Mouse (Mus musculus): ENCODE measurements around the gene Atg4a. TPM values are rescaled to one million over a fixed set of nuclear protein-coding genes. Genes with fewer than 3 reads are reported as not detected.

Gene Atg4a
- polyA plus RNA-seq, 2 experiments = 11.2 to 30.6 TPM

- Histone ChIP-seq H3K36me3 (replicated peaks; ENCODE audit: control insufficient read depth, insufficient read depth, low read depth) (no peaks in the 10 kb centered on the region), H3K27me3 (ENCODE audit: control insufficient read depth, insufficient read depth, low read length) (no peaks in the 10 kb centered on the region), H3K9me3 (ENCODE audit: control insufficient read depth, low read length) (no peaks in the 10 kb centered on the region), H3K4me2 (ENCODE audit: low read depth) (no peak overlapping the region), H3K27ac (no peak overlapping the region), H3K9ac (replicated peaks) (no peak overlapping the region), H3K4me1 (replicated peaks; ENCODE audit: control insufficient read depth in 2 of 2, insufficient read depth in 2 of 2, low read length in 1 of 2) (no peaks in the 10 kb centered on the region), H3K4me3 (ENCODE audit: insufficient read depth in 1 of 2, low read depth in 2 of 2, low read length in 2 of 2) (no peak overlapping the region)
- ATAC-seq (ENCODE audit: insufficient read depth) = 0 out of 2 replicates have a peak, but pooled peaks have one; percentile 21
- TF ChIP-seq CTCF (IDR thresholded peaks at IDR 0.05; ENCODE audit: low read depth) (no peak), EP300 (IDR thresholded peaks at IDR 0.05; ENCODE audit: low read depth) (no peak)
- no peak for DNase-seq (ENCODE audit: low read depth in 3 of 3, low spot score in 3 of 3)
- 82% methylated on average over 1 of the region's 1 CpGs for WGBS (ENCODE audit: insufficient replicate concordance)
Observed at GRCm38 (mm10) chrX:140997912-140998545, 41.3 kb downstream of the Atg4a start.

- H3K27ac ChIP-seq = no peak overlapping the region
- no peak for ATAC-seq (ENCODE audit: insufficient read depth)
- no peaks in the 10 kb centered on the region for H3K36me3 ChIP-seq (replicated peaks; ENCODE audit: control insufficient read depth, insufficient read depth, low read depth)
- H3K27me3 ChIP-seq (ENCODE audit: control insufficient read depth, insufficient read depth, low read length) = no peaks in the 10 kb centered on the region
- no peak for DNase-seq (ENCODE audit: low read depth in 3 of 3, low spot score in 3 of 3)
- H3K9me3 ChIP-seq (ENCODE audit: control insufficient read depth, low read length) = no peaks in the 10 kb centered on the region
- no peak overlapping the region for H3K4me2 ChIP-seq (ENCODE audit: low read depth)
- H3K4me3 ChIP-seq (ENCODE audit: insufficient read depth in 1 of 2, low read depth in 2 of 2, low read length in 2 of 2) = no peak overlapping the region
- no peaks in the 10 kb centered on the region for H3K4me1 ChIP-seq (replicated peaks; ENCODE audit: control insufficient read depth in 2 of 2, insufficient read depth in 2 of 2, low read length in 1 of 2)
- no peak for TF ChIP-seq EP300 (IDR thresholded peaks at IDR 0.05; ENCODE audit: low read depth)
- TF ChIP-seq CTCF (IDR thresholded peaks at IDR 0.05; ENCODE audit: low read depth) = no peak
- no peak overlapping the region for H3K9ac ChIP-seq (replicated peaks)
Observed at GRCm38 (mm10) chrX:140998885-140999284, 42.2 kb downstream of the Atg4a start.

GRCm38 (mm10) chrX:141149705-141150104, 193.0 kb downstream of the Atg4a start:
- TF ChIP-seq CTCF (IDR thresholded peaks at IDR 0.05; ENCODE audit: low read depth) (no peak), EP300 (IDR thresholded peaks at IDR 0.05; ENCODE audit: low read depth) (no peak)

GRCm38 (mm10) chrX:141150290-141150689, 193.6 kb downstream of the Atg4a start:
- Histone ChIP-seq H3K9ac (replicated peaks) (no peak overlapping the region), H3K27ac (no peak overlapping the region), H3K9me3 (ENCODE audit: control insufficient read depth, low read length) (no peaks in the 10 kb centered on the region), H3K27me3 (ENCODE audit: control insufficient read depth, insufficient read depth, low read length) (no peaks in the 10 kb centered on the region), H3K4me2 (ENCODE audit: low read depth) (no peak overlapping the region), H3K36me3 (replicated peaks; ENCODE audit: control insufficient read depth, insufficient read depth, low read depth) (no peaks in the 10 kb centered on the region), H3K4me3 (ENCODE audit: insufficient read depth in 1 of 2, low read depth in 2 of 2, low read length in 2 of 2) (no peak overlapping the region), H3K4me1 (replicated peaks; ENCODE audit: control insufficient read depth in 2 of 2, insufficient read depth in 2 of 2, low read length in 1 of 2) (no peaks in the 10 kb centered on the region)
- DNase-seq (ENCODE audit: low read depth in 3 of 3, low spot score in 3 of 3) (no peak), ATAC-seq (ENCODE audit: insufficient read depth) (peak; percentile 53)
- TF ChIP-seq CTCF (IDR thresholded peaks at IDR 0.05; ENCODE audit: low read depth) (no peak), EP300 (IDR thresholded peaks at IDR 0.05; ENCODE audit: low read depth) (no peak)

More at GRCm38 (mm10) chrX:141149705-141150104, 193.0 kb downstream of the Atg4a start:
- H3K4me3 ChIP-seq (ENCODE audit: insufficient read depth in 1 of 2, low read depth in 2 of 2, low read length in 2 of 2) = no peak overlapping the region
- no peaks in the 10 kb centered on the region for H3K9me3 ChIP-seq (ENCODE audit: control insufficient read depth, low read length)
- 77% methylated on average over 1 of the region's 1 CpGs for WGBS (ENCODE audit: insufficient replicate concordance)
- H3K27ac ChIP-seq = no peak overlapping the region
- no peaks in the 10 kb centered on the region for H3K36me3 ChIP-seq (replicated peaks; ENCODE audit: control insufficient read depth, insufficient read depth, low read depth)
- H3K27me3 ChIP-seq (ENCODE audit: control insufficient read depth, insufficient read depth, low read length) = no peaks in the 10 kb centered on the region
- no peak for DNase-seq (ENCODE audit: low read depth in 3 of 3, low spot score in 3 of 3)
- H3K9ac ChIP-seq (replicated peaks) = no peak overlapping the region
- no peaks in the 10 kb centered on the region for H3K4me1 ChIP-seq (replicated peaks; ENCODE audit: control insufficient read depth in 2 of 2, insufficient read depth in 2 of 2, low read length in 1 of 2)
- ATAC-seq (ENCODE audit: insufficient read depth) = 0 out of 2 replicates have a peak, but pooled peaks have one; percentile 23
- no peak overlapping the region for H3K4me2 ChIP-seq (ENCODE audit: low read depth)

GRCm38 (mm10) chrX:141151182-141151581, 194.5 kb downstream of the Atg4a start:
- H3K4me2 ChIP-seq (ENCODE audit: low read depth) = no peak overlapping the region
- no peak overlapping the region for H3K4me3 ChIP-seq (ENCODE audit: insufficient read depth in 1 of 2, low read depth in 2 of 2, low read length in 2 of 2)
- H3K27ac ChIP-seq = no peak overlapping the region
- no peaks in the 10 kb centered on the region for H3K9me3 ChIP-seq (ENCODE audit: control insufficient read depth, low read length)
- TF ChIP-seq CTCF (IDR thresholded peaks at IDR 0.05; ENCODE audit: low read depth) (no peak), EP300 (IDR thresholded peaks at IDR 0.05; ENCODE audit: low read depth) (no peak)
- no peaks in the 10 kb centered on the region for H3K4me1 ChIP-seq (replicated peaks; ENCODE audit: control insufficient read depth in 2 of 2, insufficient read depth in 2 of 2, low read length in 1 of 2)
- H3K27me3 ChIP-seq (ENCODE audit: control insufficient read depth, insufficient read depth, low read length) = no peaks in the 10 kb centered on the region
- no peaks in the 10 kb centered on the region for H3K36me3 ChIP-seq (replicated peaks; ENCODE audit: control insufficient read depth, insufficient read depth, low read depth)
- ATAC-seq (ENCODE audit: insufficient read depth) = no peak
- H3K9ac ChIP-seq (replicated peaks) = no peak overlapping the region
- DNase-seq (ENCODE audit: low read depth in 3 of 3, low spot score in 3 of 3) = no peak
